Mouse (Mus musculus) C2C12 (cell line): ENCODE measurements around the gene Igfbp1.

Source experiments
- CEBPB ChIP-seq: IDR thresholded peaks from one replicate; pipeline ENCODE4 v1.6.1; 2011; ENCODE audit warnings: low read depth, mild to moderate bottlenecking, control low read depth, moderate library complexity
- CTCF ChIP-seq: IDR thresholded peaks from one replicate; pipeline ENCODE4 v1.5.1; 2011; ENCODE audit not compliant: control insufficient read depth, insufficient read depth, insufficient read length
- FOSL1 ChIP-seq: IDR thresholded peaks from one replicate; pipeline ENCODE4 v1.8.0; 2011; ENCODE audit warnings: mild to moderate bottlenecking, low read length; ENCODE audit not compliant: poor library complexity, insufficient read depth, severe bottlenecking
- MAX ChIP-seq: IDR thresholded peaks from one replicate; pipeline ENCODE4 v1.6.1; 2011; ENCODE audit warnings: mild to moderate bottlenecking, control low read depth
- MYOG ChIP-seq: IDR thresholded peaks from one replicate; pipeline ENCODE4 v1.6.1; 2011; ENCODE audit not compliant: control insufficient read depth, insufficient read length; ENCODE audit errors: extremely low read depth
- USF1 ChIP-seq: IDR thresholded peaks from one replicate; pipeline ENCODE4 v1.6.1; 2011; ENCODE audit warnings: low read depth, mild to moderate bottlenecking, control low read depth, moderate library complexity

DNA sequence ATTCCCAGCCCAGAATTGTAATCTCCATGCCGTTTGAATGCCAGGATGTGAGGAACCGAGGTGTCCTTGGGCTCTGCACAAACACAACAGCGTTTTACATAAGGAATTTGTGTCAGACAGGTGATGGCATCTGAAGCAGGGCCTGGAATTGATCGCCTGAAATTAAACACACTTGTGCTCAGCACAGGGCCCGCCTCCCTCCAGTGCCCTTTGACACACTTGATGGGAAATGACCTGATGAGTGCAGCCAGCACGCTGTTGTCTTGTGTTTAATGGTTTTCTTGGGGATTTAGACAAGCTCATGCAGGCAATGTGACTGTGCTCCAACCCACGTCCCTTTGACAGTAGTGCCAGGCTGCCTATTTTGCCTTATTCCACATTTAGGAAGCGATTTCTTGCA lies 10.1 kb upstream of the Igfbp1 start:
- TF ChIP-seq CTCF (no peak), MAX (no peak), USF1 (no peak), MYOG (no peak), CEBPB (no peak), FOSL1 (no peak)
